Mouse (Mus musculus) hematopoietic multipotent progenitor cell, adult 10-12 weeks (in vitro differentiated cells): ENCODE results near the gene Olfr697. TPM values are rescaled to one million over a fixed set of nuclear protein-coding genes. Genes with fewer than 3 reads are reported as not detected.

Experiments used
- polyA plus RNA-seq: library from polyadenylated mRNA; stranded (reverse); fragments of >175 nt; gene quantifications from 2 replicates; pipeline ENCODE4 v1.2.3, GENCODE M21; 2012; ENCODE audit warnings: low replicate concordance

The Olfr697 gene
- polyA plus RNA-seq = not detected in 2 replicates

GRCm38 (mm10) chr7:106742343-106742742, at the start of gene Olfr697:
TSS of gene Olfr697 (minus strand) at chr7:106742443.

GRCm38 (mm10) chr7:106755297-106755696, 13.1 kb upstream of the Olfr697 start, which contains the start of gene Olfr698:
TSS of gene Olfr698 (minus strand) at chr7:106755397.

DNA sequence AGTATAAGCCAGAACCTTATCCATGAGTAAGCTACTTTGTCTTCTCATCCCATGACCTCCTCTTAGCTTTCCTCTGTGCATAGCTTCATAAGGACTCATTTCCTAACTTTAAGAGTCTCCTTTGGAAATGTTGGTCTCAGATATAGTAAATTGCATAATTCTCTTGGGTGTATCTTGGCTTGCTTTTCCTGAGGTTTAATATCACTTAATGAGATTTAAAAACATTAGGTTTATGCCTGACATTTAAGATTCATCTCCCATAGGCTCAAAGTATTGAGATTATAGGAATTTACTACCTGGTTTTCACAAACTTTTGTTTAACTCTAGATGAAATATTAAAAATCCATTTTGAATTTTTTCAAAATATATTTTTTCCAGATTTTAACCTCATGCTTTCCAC, 25.9 kb downstream of the Olfr697 start, which contains the start of gene Olfr695:
Gene Olfr695 (minus strand): TSS at position 101 of the 400 bp plus-strand sequence.

GRCm38 (mm10) chr7:106691714-106692113, 50.5 kb downstream of the Olfr697 start, which contains the start of gene Olfr694:
TSS of gene Olfr694 (minus strand) at chr7:106691814.

Other genes starting within 250 kb of the Olfr697 start
- not detected in 2 replicates for gene Olfr693, start 61.9 kb downstream of the Olfr697 start, polyA plus RNA-seq
- gene Olfr694, start 50.6 kb downstream of the Olfr697 start, polyA plus RNA-seq = not detected in 2 replicates
- gene Olfr695, start 26.0 kb downstream of the Olfr697 start, polyA plus RNA-seq = not detected in 2 replicates
- not detected in 2 replicates for gene Olfr698, start 13.0 kb upstream of the Olfr697 start, polyA plus RNA-seq
- not detected in 2 replicates for gene Olfr699, start 50.8 kb upstream of the Olfr697 start, polyA plus RNA-seq
- gene Olfr700, start 66.4 kb upstream of the Olfr697 start, polyA plus RNA-seq = not detected in 2 replicates
- not detected in 2 replicates for gene Olfr701, start 71.7 kb upstream of the Olfr697 start, polyA plus RNA-seq
- not detected in 2 replicates for gene Olfr702, start 91.5 kb upstream of the Olfr697 start, polyA plus RNA-seq
- not detected in 2 replicates for gene Olfr703, start 100.9 kb upstream of the Olfr697 start, polyA plus RNA-seq
- not detected in 2 replicates for gene Olfr704, start 120.7 kb upstream of the Olfr697 start, polyA plus RNA-seq
- not detected in 2 replicates for gene Olfr705, start 134.4 kb upstream of the Olfr697 start, polyA plus RNA-seq
- not detected in 2 replicates for gene Olfr706, start 145.7 kb upstream of the Olfr697 start, polyA plus RNA-seq
- gene Olfr707, start 158.8 kb upstream of the Olfr697 start, polyA plus RNA-seq = not detected in 2 replicates
- not detected in 2 replicates for gene Olfr1532-ps1, start 165.6 kb upstream of the Olfr697 start, polyA plus RNA-seq
- gene Olfr709-ps1, start 189.8 kb upstream of the Olfr697 start, polyA plus RNA-seq = not detected in 2 replicates
- gene Olfr710, start 205.9 kb upstream of the Olfr697 start, polyA plus RNA-seq = not detected in 2 replicates
- gene Olfr6, start 221.5 kb upstream of the Olfr697 start, polyA plus RNA-seq = 0.03 TPM in 1 of 2 replicates, not detected in the other
- gene Olfr711, start 233.0 kb upstream of the Olfr697 start, polyA plus RNA-seq = not detected in 2 replicates